Mouse (Mus musculus) cerebellum, adult 9-11 months (tissue): ENCODE measurements around the gene Ap3d1.

Experiments
- DNase-seq: peaks from one replicate; pipeline ENCODE4 v3.0.0; 2022

Gene Ap3d1

DNA sequence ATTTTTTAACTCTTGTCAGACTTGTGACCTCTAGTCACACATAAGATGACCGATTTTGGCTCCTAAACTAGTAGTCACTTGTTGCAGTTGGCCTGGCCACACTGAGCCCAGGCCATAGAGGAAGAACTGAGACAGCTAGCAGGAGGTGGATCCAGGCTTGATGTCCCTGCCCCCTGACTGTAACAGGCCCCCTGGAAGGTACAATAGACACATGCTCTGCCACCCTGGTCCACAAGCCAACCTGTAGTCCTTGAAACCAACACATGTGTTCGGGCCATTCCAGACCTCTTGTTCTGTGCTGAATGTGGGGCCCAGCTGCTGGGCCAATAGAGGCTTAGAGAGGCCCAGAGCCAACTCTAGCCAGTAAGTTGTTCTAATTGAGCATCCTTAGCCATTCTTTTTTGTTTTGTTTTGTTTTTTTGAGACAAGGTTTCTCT lies 61.8 kb downstream of the Ap3d1 start:
- peak; percentile 45 for DNase-seq

DNA sequence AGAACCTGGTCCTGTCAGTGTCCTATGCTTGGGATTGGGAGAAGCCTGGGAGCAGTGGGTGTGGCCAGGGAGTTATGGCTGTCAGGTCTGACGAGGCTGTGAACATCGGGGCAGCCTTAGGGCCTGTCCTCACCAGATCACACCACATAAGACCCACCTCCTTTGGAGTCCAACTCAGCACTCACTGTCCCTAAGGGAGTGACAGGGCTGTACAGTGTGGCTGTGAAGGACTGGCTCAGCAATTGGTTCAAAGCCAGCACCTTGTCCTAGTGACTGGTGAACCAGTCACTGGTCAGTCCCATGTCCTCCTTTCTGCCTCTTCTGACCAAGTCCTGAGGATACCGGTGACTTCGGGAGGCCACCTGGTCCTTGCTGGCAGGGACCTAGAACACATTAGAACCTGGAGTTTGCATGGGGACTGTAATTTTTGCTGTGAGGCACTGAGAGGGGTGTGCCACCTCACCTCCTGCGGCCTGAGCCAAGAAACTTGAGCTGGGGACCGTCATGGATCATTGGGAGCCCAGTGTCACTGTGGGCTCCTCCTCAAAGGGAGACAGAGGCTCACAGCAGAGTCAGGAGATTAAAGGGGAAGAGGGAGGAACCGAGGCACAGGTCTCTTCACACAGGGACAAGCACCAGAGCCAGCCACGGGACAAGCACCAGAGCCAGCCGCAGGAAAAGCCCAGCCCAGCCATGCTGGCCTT lies 62.4 kb downstream of the Ap3d1 start:
- DNase-seq, result peak; percentile 67

DNA sequence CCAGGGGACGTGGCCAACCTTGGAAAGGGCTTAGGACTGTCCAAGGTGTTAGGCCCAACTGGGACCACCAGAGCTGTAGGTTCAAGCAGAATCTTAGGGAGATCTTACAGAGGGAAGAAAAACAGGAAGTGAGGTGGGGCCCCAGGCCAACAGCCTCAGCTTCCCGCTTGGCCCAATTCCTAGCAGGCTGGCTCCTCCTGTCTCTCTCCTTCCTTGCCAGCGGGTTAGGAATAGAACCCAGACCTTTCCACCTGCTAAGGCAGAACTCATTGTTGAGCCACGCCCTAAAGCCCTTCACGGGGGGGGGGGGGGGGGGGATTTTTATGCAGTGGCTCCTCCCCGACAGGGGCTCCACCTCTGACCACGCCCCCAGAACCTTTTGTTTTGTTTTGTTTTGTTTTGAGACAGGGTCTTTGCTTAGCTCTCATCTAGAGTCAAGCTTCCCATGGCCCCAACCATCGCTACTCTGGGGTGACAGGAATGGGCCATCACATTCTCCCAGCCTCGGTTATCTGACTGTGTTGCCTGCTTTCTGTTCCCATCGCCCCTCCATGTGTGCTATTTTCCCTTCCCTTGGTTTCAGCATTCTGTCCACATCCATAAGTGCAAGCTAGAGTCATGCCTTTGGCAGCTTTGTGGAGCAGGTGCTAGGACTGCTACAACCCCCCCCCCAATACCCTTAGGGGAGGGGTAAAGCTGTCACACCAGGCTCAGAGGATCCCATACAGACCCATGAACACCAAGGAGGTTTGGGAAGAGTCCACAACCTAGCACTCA lies 63.3 kb downstream of the Ap3d1 start:
- DNase-seq, result peak; percentile 49

DNA sequence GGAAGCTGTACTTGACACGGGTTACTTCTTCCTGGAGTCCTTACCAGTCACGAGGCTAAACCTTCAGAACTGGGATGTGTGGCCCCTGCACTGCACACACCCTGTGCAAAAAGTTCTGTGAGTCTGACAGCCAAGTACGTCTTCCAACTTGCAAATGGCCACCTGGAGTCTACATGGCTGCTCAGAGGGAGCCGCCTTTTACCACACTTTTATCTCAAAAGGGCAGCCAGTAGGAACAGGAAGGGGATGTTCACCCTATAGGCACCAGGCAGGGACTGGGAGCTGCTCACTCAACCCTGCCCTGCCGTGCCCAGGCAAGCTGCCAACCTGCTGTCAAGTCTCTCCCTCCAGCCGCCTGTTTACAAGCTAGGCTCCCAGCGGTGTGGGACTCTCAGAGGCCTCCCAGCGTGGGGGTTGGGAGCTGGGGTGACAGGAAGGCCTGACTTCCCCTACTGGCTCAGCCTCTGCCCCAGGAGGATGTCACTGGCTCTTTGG lies 64.1 kb downstream of the Ap3d1 start, which contains the start of gene Mknk2:
Gene Mknk2 (minus strand): TSS at position 171 of the 495 bp plus-strand sequence.
- DNase-seq, result peak; percentile 93

DNA sequence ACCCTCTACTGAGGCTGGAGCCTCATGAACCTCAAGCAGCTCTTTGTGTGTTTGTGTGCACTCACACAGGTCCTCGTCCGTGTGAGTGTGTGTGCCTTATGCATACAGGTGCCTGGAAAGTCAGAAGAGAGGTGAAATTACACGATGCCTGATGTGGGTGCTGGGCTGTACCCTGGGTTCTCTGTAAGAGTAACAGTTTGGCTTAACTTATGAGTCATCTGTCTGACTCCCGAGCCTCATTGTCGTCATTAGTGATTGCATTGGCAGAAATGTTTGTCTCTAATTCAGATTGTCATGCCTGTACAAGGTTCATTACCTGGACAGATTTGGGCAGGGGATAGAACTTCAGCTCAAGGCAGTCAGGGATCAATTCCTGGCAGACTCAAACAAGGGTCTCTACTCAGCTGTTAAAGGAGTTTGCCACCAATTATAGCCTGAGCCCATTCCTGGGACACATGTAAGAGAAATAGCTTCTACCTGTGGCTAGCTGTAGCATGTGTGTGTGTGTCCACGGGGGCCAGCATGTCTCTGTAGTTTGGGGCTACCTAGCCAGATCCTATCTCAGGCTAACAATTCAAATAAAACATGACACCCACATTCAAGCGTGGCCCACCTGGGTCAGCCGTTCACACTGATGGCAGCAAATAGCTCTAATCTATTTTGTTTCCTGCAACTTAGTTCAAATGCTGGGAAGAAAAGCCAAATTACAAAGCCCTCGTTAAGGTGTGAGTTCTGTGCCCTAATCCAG lies 64.8 kb downstream of the Ap3d1 start:
- DNase-seq, result peak; percentile 56

DNA sequence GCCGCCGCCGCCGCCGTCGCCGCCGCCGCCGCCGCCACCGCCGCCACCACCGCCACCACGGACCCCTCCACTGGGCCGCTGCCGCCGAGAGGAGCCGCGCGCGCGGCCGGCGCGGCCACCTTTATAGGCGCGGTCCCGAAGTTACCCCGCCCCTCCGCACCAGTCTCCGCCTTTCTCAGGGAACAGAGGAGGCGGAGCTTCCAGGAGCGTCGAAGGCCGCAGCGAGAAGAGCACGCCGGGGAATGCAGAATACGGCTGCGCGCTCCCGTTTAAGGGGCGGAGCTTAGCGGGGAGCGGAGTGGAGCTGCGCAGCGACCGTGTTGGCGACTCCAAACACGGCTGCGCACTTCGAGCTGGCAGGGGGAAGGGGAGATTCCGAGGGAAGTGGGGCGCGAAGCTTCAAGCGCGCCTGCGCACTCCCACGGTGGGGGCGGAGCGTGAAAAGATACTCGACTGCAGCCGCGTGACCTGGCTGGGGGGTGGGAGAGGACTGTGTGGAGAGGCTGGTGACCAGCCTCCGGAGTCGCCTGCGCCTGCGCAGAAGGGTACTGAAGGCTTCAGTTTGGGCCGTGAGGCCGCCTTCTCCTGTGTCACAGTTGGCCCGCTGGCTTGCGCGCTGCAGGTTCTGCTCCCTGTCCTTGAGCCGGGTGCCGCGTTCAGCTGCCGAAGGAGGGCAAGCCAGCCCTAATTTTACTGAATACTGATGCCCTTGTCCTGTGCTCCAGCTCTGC lies 65.7 kb downstream of the Ap3d1 start:
- DNase-seq, result peak; percentile 100

DNA sequence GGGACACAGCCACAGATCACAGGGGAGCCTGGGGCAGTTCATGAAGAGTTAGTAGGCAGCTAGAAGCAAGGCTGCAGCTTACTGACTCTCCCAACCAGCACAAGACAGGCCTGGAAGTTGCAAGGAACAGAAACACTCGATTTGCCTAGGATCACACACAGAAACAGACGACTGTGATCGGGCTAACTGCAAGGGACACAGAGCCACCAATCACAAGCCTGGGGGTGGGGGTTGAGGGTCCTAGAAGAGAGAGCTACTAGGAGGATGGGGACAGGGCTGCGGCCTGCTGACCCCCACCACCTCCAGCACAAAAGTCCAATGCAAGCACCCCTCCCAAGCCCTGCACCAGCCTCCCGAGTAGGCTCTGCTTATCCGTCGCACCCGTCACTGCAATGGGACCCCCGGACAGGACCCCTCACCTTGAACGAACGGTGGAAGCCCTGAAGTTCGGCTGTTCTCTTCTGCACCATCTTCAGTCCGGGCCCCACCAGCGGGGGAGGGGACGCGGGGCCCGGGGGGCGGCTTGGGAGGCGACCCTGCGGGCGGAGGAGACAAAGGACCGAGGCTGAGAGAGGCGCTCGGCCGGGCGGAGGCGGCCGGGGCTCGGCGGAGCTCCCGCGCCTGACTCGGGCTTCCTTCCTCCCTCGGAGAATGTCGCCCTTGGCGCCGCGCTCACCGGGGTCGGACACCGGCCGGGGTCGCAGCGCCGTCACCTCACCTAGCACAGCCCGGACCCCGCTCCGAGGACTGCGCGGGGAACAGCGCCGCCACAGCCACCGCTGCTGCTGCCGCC lies 66.5 kb downstream of the Ap3d1 start:
- DNase-seq, result peak; percentile 82

DNA sequence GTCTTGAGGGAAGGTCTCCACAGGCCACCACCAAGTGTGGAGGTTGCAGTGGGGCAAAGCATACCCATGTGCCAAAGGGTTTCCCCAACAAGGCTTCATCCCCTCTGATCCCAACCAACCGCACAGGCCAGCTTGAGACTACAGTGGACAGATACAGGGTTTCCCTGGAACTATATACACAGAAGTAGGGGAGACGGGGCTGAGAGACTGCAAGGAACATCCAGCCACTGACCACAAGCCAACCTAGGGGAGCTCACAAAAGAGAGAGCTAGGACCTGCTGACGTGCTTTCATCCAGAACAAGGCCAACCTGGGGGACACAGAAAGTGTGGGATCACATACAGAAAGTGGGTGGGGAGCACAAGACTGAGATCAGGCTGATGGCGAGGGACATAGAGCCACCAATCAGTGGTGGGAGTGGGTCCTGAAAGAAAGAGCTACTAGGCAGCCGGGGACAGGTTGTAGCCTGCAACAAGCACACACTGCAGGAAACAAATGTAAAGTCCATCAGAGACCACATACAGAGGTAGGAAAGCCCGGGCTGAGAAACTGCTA lies 67.1 kb downstream of the Ap3d1 start:
- peak; percentile 61 for DNase-seq

DNA sequence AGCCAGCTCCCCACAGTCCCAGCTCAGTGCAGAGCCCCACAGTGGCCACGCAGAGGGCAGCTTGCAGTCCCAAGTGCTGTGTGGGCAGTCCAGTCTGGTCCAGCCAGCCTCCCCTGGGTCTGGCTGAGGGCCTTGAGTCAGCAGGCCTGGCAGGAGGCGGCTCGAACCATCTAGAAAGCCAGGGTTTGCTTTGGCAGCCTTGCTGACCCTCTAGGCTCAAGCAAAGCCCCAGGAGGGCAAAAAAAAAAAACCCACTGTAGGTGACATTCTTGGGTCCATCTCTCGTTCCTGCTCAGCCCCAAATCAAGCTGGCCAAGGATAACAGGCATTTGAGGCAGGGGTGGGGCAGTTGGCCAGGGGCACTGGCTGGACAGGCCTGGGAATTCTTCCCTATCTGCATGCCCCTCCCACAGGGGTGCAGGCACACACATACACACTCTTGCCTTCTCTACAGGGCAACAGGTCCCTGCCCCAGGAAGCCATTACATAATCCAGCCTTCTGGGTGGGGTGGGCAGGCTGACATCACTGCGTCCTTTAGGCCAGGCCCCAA lies 67.8 kb downstream of the Ap3d1 start:
- peak; percentile 80 for DNase-seq

DNA sequence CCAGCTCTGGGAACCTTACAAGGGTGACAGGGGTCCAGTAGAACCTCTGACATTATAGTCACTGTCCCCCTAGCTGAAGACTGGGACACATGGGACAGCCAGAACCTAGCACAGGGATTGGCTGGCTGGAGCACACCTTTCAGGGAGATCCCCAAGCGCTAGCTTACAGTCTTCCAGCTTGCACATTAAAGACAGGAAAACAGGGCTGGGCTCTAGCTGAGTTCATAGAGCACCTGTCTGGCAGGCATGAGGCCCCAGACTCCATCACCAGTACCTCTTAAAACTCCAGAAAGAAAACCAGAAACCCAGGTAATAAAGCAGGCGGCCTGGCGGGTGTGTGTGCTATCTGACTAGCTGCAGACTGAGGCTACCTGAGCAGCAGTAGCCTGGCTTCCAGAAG lies 68.4 kb downstream of the Ap3d1 start:
- DNase-seq, result peak; percentile 49

DNA sequence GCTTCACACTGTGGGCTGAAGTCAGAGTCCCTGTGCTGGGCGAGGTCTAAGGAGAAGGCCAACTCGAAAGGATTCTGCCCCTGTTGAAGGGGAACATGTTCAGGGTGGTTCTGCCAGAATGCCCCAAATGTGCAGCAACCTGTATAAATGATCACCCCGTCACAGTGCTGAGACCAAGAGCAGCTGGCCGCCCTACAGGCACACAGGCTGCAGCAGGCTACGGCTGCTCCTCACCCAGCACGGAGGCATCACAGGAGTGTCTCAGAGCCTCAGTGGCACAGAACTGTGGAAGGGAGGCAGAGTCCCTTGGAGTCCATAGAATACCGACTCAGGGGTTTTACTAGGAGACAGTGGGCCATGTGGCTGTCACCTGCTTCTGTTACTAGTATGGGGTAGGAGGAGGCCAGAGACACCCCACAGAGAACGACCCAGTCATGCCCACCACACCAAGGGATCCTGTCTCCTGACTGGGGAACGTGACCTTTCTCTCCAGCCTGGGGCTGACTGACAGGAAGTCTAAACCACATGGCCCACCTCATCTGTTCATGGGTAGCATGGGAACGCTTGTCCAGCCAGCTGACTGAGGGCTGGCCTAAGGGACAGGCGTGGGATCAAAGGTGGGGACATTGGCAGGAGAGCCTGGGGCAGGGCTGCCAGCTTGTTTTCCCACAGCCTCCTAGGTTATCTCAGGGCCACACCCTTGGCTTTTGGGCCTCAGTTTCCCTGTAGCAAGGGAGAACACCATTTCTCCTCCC lies 70.0 kb downstream of the Ap3d1 start:
- DNase-seq, result peak; percentile 65

DNA sequence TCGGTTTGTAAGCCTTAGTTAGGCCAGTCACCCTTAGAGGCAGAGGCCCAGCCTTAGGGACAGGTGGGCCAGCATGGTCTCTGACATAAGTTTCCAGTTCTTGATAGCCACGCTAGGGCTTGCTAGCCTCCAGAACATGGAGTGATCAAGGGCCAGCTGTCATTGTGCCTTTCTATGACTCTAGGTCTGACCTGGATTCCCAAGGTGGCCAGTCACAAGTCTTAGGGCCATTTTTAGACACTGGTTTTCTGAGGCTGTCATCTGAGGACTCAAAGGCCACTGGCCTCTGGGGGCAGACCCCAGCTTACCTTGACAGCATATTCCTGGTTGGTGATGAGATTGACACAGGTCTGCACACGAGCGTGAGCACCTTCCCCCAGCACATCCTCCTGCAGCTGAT lies 70.8 kb downstream of the Ap3d1 start:
- no peak for DNase-seq

DNA sequence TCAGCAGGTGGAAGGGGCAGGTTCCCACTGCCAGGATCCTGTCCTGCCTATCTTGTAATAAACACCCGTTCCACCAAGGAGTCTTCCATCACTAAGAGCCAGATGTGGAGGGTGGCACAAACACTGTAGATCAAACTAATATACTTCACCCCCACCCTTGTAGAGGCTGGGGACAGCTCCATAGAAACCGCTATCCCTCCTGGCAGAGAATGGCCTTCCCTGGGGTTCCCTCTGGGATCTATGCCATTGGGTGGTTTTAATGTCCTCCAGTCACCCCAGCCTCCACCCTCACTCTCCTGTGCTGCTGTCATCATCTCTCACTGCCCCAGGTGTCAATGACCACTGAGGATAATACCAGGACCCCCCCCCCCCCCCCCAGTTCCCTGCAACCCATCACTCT lies 71.5 kb downstream of the Ap3d1 start:
- DNase-seq, result peak; percentile 63

DNA sequence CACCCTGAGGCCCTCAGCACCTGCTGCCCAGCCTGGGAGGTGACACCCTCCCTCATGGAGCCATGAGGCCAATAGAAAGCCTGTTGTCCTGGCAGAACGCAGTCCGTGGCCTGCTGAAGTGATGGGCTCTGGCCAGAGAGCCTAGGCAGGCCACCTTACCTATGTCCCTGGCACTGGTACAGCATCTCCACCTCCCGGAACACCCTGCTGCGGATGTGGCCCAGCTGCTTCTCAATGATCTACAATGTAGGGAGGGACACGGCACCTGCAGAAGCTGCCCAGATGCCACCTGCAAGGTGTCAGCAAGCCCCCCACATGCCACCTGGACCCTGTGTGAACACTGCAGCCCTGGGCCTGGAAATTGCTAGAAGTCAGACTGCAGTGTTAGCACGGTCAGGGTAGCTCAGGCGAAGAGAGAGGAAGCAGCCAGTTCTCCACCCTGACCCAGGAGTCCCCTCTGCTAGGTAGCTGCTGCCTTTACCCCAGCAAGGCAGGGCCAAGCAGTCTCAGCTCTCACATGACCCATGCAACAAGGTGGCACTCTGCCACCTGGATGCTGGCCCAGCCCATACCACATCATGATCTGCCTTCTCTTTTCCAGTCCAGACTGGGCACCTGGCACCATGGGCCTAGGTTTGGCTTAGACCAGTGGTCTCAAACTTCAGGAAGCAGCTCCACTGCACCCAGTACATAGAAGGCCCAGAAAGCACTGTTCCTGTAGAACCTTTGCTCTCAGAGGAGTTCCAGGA lies 72.2 kb downstream of the Ap3d1 start:
- peak; percentile 87 for DNase-seq

DNA sequence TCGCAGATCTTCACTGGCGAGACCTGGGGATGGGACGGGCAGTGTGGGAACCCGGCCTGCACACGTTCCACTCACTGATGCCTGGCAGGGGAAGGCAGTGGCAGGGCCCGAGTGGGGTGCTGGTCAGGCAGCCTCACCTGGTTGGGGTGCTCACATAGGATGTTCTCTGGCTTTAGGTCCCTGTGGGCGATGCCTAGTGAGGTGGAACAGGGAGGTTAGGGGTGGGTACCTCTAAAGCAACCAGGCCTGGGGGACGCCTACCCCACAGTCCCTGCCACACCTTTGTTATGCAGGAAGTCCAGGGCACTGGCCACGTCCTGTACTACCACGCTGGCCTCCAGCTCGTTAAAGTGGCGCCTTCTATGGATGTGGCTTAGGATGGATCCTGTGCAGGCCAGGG lies 73.0 kb downstream of the Ap3d1 start:
- DNase-seq, result no peak

DNA sequence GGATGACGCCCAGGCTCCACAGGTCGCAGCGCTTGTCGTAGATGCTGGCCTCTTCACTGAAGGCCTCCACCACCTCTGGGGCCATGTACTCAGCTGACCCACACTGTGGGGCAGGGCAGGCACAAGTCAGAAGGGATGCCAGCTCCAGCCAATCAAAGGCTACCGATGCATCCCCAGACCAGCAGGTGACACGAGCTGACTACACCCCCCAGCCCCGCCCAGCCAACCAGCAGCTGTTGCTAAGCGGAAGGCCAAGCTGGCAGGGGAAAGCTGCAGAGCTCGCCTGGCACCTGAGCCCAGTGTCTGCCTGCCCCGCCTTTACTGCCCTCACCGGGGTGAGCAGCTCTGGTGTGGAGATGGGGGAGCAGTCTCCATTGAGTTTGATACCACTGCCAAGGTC lies 73.5 kb downstream of the Ap3d1 start:
- DNase-seq, result peak; percentile 89

DNA sequence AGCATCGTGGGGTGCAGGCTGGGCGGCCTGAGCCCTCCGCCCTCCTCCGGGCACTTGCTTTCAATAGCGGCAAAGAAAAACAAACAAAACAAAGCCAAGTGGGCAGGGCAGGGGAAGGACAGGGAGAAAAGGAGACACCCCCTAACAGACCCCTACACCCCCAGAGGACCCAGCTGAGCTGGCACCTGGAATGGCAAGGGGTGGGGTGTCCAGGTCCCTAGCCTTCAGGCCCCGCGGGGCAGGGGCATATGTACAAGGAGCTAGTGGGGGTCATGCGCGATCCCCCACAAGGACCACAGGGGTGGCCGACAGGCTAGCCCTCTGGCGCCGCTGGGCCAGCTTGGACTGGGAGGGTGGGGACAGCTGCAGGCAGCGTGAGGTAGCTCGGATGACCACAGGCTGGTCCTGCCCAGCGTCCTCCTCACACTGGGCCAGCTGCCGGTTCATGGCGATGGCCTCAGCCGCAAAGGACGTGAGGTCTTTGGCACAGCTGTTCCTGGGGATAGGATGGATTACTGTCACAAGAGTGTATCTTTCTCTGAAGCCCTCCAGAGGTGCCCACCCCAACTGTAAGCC lies 75.1 kb downstream of the Ap3d1 start:
- DNase-seq, result peak; percentile 60

DNA sequence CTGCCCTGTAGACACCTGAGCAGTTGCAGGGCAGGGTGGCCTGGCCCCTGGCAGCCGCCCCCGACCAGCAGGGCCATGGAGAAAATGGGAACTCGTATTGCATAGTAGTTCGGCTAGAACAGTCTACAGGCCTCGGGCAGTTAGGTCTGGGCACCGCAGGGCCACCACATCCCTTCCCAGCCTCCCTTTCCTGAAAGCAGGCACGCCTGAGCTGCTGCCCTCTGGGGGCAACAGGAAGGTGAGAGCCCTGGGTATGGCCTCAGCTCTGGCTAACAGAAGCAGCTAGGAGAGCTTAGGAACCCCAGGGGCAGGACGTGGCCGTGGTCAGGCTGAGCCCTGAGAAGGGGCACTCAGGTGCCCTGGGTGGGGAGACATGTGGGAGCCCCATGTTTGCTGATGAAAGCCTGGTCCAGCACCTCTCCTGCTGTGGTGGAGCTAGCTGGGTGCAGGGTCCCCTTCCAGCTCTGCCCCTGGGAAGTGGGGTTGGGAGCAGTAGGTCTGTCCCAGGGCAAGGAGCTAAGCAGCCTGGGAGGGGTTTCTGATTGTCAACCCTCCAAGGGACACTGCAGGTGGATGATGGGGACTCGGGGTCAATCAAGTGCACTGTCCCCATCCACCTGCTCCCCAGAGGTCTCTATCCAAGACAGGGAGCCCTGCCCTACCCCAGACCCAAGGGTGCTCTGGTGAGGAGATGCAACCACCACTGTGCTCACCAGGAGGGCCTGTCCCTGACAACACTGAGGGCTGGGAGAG lies 75.9 kb downstream of the Ap3d1 start:
- peak; percentile 65 for DNase-seq
